Mouse (Mus musculus): ENCODE data around the gene Gng13.

GRCm38 (mm10) chr17:25672982-25673381 lies 44.0 kb upstream of the Gng13 start:
- TF ChIP-seq EP300 (IDR thresholded peaks at IDR 0.05; ENCODE audit: low read depth) (no peak), CTCF (IDR thresholded peaks at IDR 0.05; ENCODE audit: low read depth) (no peak)

All from heart, postnatal 0 days (tissue).